Mouse (Mus musculus) stomach, embryonic 15.5 days (tissue): ENCODE measurements around the gene Cfap52. TPM values are rescaled to one million over a fixed set of nuclear protein-coding genes. Genes with fewer than 3 reads are reported as not detected.

Experiments
- ATAC-seq: fragments of 200-750 bp; cut with Nextera tagmentation; 2 replicates; pipeline ENCODE4 v1.8.0; 2017; ENCODE audit warnings: low read depth, moderate number of reproducible peaks, moderate TSS enrichment; ENCODE audit not compliant: insufficient read depth, low FRiP score
- H3K27ac ChIP-seq: fragments of 300-500 bp; sonication (generic); 2 replicates; pipeline ENCODE4 v1.5.1; 2015; ENCODE audit warnings: mild to moderate bottlenecking, inconsistent platforms
- H3K27me3 ChIP-seq: fragments of 300-500 bp; sonication (generic); replicated peaks from 2 replicates; pipeline ENCODE4 v1.6.1; 2015; ENCODE audit warnings: inconsistent platforms
- H3K36me3 ChIP-seq: fragments of 300-500 bp; sonication (generic); 2 replicates; pipeline ENCODE4 v1.6.1; 2015; ENCODE audit warnings: inconsistent platforms
- H3K4me1 ChIP-seq: fragments of 300-500 bp; sonication (generic); 2 replicates; pipeline ENCODE4 v1.6.1; 2015; ENCODE audit warnings: inconsistent platforms
- H3K4me2 ChIP-seq: fragments of 300-500 bp; sonication (generic); 2 replicates; pipeline ENCODE4 v1.6.1; 2015; ENCODE audit warnings: mild to moderate bottlenecking, inconsistent platforms
- H3K4me3 ChIP-seq: fragments of 300-500 bp; sonication (generic); replicated peaks from 2 replicates; pipeline ENCODE4 v1.5.1; 2015; ENCODE audit warnings: inconsistent platforms
- H3K9ac ChIP-seq: fragments of 300-500 bp; sonication (generic); 2 replicates; pipeline ENCODE4 v1.6.1; 2015; ENCODE audit warnings: inconsistent platforms
- H3K9me3 ChIP-seq: fragments of 300-500 bp; sonication (generic); 2 replicates; pipeline ENCODE4 v1.6.1; 2016; ENCODE audit warnings: inconsistent platforms
- WGBS: fragments of 180-500 bp; shearing (Covaris S2); methylation state at CpG from one replicate; pipeline ENCODE4 v1.1.7; 2015; 5-methylcytosine and 5-hydroxymethylcytosine counted together
- polyA plus RNA-seq: library from polyadenylated mRNA; unstranded; fragments of >200 nt; fragmentation: Nextera tagmentation; extraction: Ambion mirVana; gene quantifications from 2 replicates; pipeline ENCODE4 v1.2.1, GENCODE M21; 2015

Gene Cfap52
- polyA plus RNA-seq, 1 experiment from 2014 or later = 0.86 TPM

- H3K9ac ChIP-seq = no peak overlapping the region
- no peak for ATAC-seq
- H3K4me1 ChIP-seq = 0 out of 2 replicates have a peak, but pooled peaks cover 2% of the 10 kb centered on the region
- H3K4me3 ChIP-seq = no peak overlapping the region
- H3K36me3 ChIP-seq = no peaks in the 10 kb centered on the region
- peaks cover 5% of the 10 kb centered on the region; the same call in 1 of the 2 replicates for H3K27me3 ChIP-seq
- no peak overlapping the region; the same call in 1 of the 2 replicates for H3K4me2 ChIP-seq
- no peaks in the 10 kb centered on the region for H3K9me3 ChIP-seq
- H3K27ac ChIP-seq = no peak overlapping the region; the same call in 1 of the 2 replicates
- WGBS = 87% methylated on average over 5 of the region's 5 CpGs
Measured at GRCm38 (mm10) chr11:67923720-67924119, 41.7 kb downstream of the Cfap52 start.

GRCm38 (mm10) chr11:67922755-67923125 is 42.7 kb downstream of the Cfap52 start:
- Histone ChIP-seq H3K9ac (no peak overlapping the region), H3K27me3 (peaks cover 5% of the 10 kb centered on the region; the same call in 1 of the 2 replicates), H3K9me3 (no peaks in the 10 kb centered on the region), H3K4me3 (peak overlapping the region; percentile 75), H3K36me3 (no peaks in the 10 kb centered on the region), H3K4me2 (peak overlapping the region; percentile 99), H3K4me1 (0 out of 2 replicates have a peak, but pooled peaks cover 2% of the 10 kb centered on the region), H3K27ac (peak overlapping the region; percentile 94)
- ATAC-seq = peak; percentile 78
- WGBS = 0% methylated on average over 12 of the region's 12 CpGs

GRCm38 (mm10) chr11:67921827-67922754 is 43.4 kb downstream of the Cfap52 start, which contains the start of gene Usp43:
TSS of gene Usp43 (minus strand) at chr11:67922153.
- Histone ChIP-seq H3K4me1 (0 out of 2 replicates have a peak, but pooled peaks cover 2% of the 10 kb centered on the region), H3K27me3 (peaks cover 5% of the 10 kb centered on the region; the same call in 1 of the 2 replicates), H3K36me3 (no peaks in the 10 kb centered on the region), H3K27ac (peak within 1 kb of the TSS; percentile 94), H3K9me3 (no peaks in the 10 kb centered on the region), H3K9ac (peak within 1 kb of the TSS; percentile 72), H3K4me3 (peak within 1 kb of the TSS; percentile 75), H3K4me2 (peak within 1 kb of the TSS; percentile 99)
- 1% methylated on average over 72 of the region's 80 CpGs for WGBS
- peak; percentile 88 for ATAC-seq

- Histone ChIP-seq H3K36me3 (no peaks in the 10 kb centered on the region), H3K27ac (peak overlapping the region; percentile 94), H3K9ac (peak overlapping the region; percentile 72), H3K4me2 (peak overlapping the region; percentile 99), H3K27me3 (peaks cover 5% of the 10 kb centered on the region; the same call in 1 of the 2 replicates), H3K4me1 (0 out of 2 replicates have a peak, but pooled peaks cover 2% of the 10 kb centered on the region), H3K4me3 (peak overlapping the region; percentile 75), H3K9me3 (no peaks in the 10 kb centered on the region)
- WGBS = 3% methylated on average over 43 of the region's 47 CpGs
- peak; percentile 49; the same call in 1 of the 2 replicates for ATAC-seq
Measured at GRCm38 (mm10) chr11:67921091-67921826, 44.2 kb downstream of the Cfap52 start.

GRCm38 (mm10) chr11:67920226-67920960 is 45.1 kb downstream of the Cfap52 start:
- ATAC-seq = no peak
- Histone ChIP-seq H3K4me1 (0 out of 2 replicates have a peak, but pooled peaks cover 2% of the 10 kb centered on the region), H3K36me3 (no peaks in the 10 kb centered on the region), H3K27ac (no peak overlapping the region), H3K4me3 (peak overlapping the region; percentile 75), H3K9me3 (no peaks in the 10 kb centered on the region), H3K9ac (no peak overlapping the region), H3K27me3 (peaks cover 5% of the 10 kb centered on the region; the same call in 1 of the 2 replicates), H3K4me2 (peak overlapping the region; percentile 99)
- 38% methylated on average over 9 of the region's 9 CpGs for WGBS

GRCm38 (mm10) chr11:67919593-67919992 is 45.9 kb downstream of the Cfap52 start:
- H3K4me2 ChIP-seq = no peak overlapping the region
- no peaks in the 10 kb centered on the region for H3K36me3 ChIP-seq
- ATAC-seq = no peak
- H3K4me3 ChIP-seq = no peak overlapping the region
- peaks cover 5% of the 10 kb centered on the region; the same call in 1 of the 2 replicates for H3K27me3 ChIP-seq
- H3K9ac ChIP-seq = no peak overlapping the region
- H3K4me1 ChIP-seq = 0 out of 2 replicates have a peak, but pooled peaks cover 2% of the 10 kb centered on the region
- no peaks in the 10 kb centered on the region for H3K9me3 ChIP-seq
- H3K27ac ChIP-seq = no peak overlapping the region
- 58% methylated on average over 5 of the region's 5 CpGs for WGBS

- H3K4me3 ChIP-seq = no peak overlapping the region
- peaks cover 5% of the 10 kb centered on the region; the same call in 1 of the 2 replicates for H3K27me3 ChIP-seq
- H3K27ac ChIP-seq = no peak overlapping the region
- WGBS = 76% methylated on average over 3 of the region's 3 CpGs
- ATAC-seq = no peak
- H3K4me2 ChIP-seq = no peak overlapping the region
- no peaks in the 10 kb centered on the region for H3K36me3 ChIP-seq
- 0 out of 2 replicates have a peak, but pooled peaks cover 2% of the 10 kb centered on the region for H3K4me1 ChIP-seq
- no peak overlapping the region for H3K9ac ChIP-seq
- H3K9me3 ChIP-seq = no peaks in the 10 kb centered on the region
Measured at GRCm38 (mm10) chr11:67917126-67917525, 48.3 kb downstream of the Cfap52 start.

- no peak for ATAC-seq
- H3K4me2 ChIP-seq = no peak overlapping the region
- 84% methylated on average over 5 of the region's 5 CpGs for WGBS
- H3K9ac ChIP-seq = no peak overlapping the region
- no peaks in the 10 kb centered on the region for H3K9me3 ChIP-seq
- H3K4me3 ChIP-seq = no peak overlapping the region
- no peak overlapping the region for H3K27ac ChIP-seq
- H3K4me1 ChIP-seq = no peaks in the 10 kb centered on the region; the same call in 1 of the 2 replicates
- no peaks in the 10 kb centered on the region for H3K27me3 ChIP-seq
- no peaks in the 10 kb centered on the region; the same call in 1 of the 2 replicates for H3K36me3 ChIP-seq
Measured at GRCm38 (mm10) chr11:67911074-67911473, 54.4 kb downstream of the Cfap52 start.

GRCm38 (mm10) chr11:67903756-67904155 is 61.7 kb downstream of the Cfap52 start:
- WGBS = 78% methylated on average over 4 of the region's 4 CpGs
- ATAC-seq = no peak
- H3K9me3 ChIP-seq = no peaks in the 10 kb centered on the region

GRCm38 (mm10) chr11:67897064-67897560 is 68.3 kb downstream of the Cfap52 start:
- no peaks in the 10 kb centered on the region for H3K27me3 ChIP-seq
- H3K9me3 ChIP-seq = no peaks in the 10 kb centered on the region
- H3K4me1 ChIP-seq = no peaks in the 10 kb centered on the region
- ATAC-seq = peak; percentile 47; the same call in 1 of the 2 replicates
- H3K4me2 ChIP-seq = no peak overlapping the region
- no peaks in the 10 kb centered on the region for H3K36me3 ChIP-seq
- no peak overlapping the region for H3K4me3 ChIP-seq
- no peak overlapping the region for H3K9ac ChIP-seq
- no peak overlapping the region for H3K27ac ChIP-seq
- WGBS = 48% methylated on average over 8 of the region's 8 CpGs

More at GRCm38 (mm10) chr11:67903756-67904155, 61.7 kb downstream of the Cfap52 start:
- H3K4me3 ChIP-seq = no peak overlapping the region
- H3K4me1 ChIP-seq = no peaks in the 10 kb centered on the region; the same call in 1 of the 2 replicates
- H3K27ac ChIP-seq = no peak overlapping the region
- no peak overlapping the region for H3K4me2 ChIP-seq
- no peak overlapping the region for H3K9ac ChIP-seq
- H3K27me3 ChIP-seq = no peaks in the 10 kb centered on the region
- H3K36me3 ChIP-seq = no peaks in the 10 kb centered on the region; the same call in 1 of the 2 replicates

- no peak overlapping the region for H3K9ac ChIP-seq
- no peaks in the 10 kb centered on the region for H3K27me3 ChIP-seq
- H3K4me3 ChIP-seq = no peak overlapping the region
- ATAC-seq = no peak
- H3K36me3 ChIP-seq = no peaks in the 10 kb centered on the region
- no peaks in the 10 kb centered on the region for H3K9me3 ChIP-seq
- no peaks in the 10 kb centered on the region for H3K4me1 ChIP-seq
- no peak overlapping the region for H3K4me2 ChIP-seq
- 71% methylated on average over 7 of the region's 7 CpGs for WGBS
- H3K27ac ChIP-seq = no peak overlapping the region
Measured at GRCm38 (mm10) chr11:67895641-67896040, 69.8 kb downstream of the Cfap52 start.
